Mouse (Mus musculus): ENCODE measurements around the gene Map2. TPM values are rescaled to one million over a fixed set of nuclear protein-coding genes. Genes with fewer than 3 reads are reported as not detected.

The Map2 gene
- polyA plus RNA-seq, 1 experiment from 2014 or later: 339 TPM

- H3K9ac ChIP-seq: no peak overlapping the region
- ATAC-seq (ENCODE audit: low FRiP score): no peak
- H3K36me3 ChIP-seq (replicated peaks): peaks cover 37% of the 10 kb centered on the region
- no peak overlapping the region for H3K4me3 ChIP-seq (replicated peaks)
- no peaks in the 10 kb centered on the region for H3K27me3 ChIP-seq
- H3K27ac ChIP-seq: no peak overlapping the region
- H3K4me2 ChIP-seq: no peak overlapping the region
- H3K9me3 ChIP-seq: no peaks in the 10 kb centered on the region
- H3K4me1 ChIP-seq: no peaks in the 10 kb centered on the region
Observed at GRCm38 (mm10) chr1:66430962-66431361, 255.9 kb downstream of the Map2 start.

GRCm38 (mm10) chr1:66431472-66431871 lies 256.4 kb downstream of the Map2 start:
- H3K36me3 ChIP-seq (replicated peaks): peaks cover 37% of the 10 kb centered on the region
- H3K27me3 ChIP-seq: no peaks in the 10 kb centered on the region
- ATAC-seq (ENCODE audit: low FRiP score): no peak
- 90% methylated on average over 6 of the region's 6 CpGs for WGBS
- no peaks in the 10 kb centered on the region for H3K9me3 ChIP-seq
- H3K4me3 ChIP-seq (replicated peaks): no peak overlapping the region
- no peak overlapping the region for H3K27ac ChIP-seq
- H3K4me2 ChIP-seq: no peak overlapping the region
- no peak overlapping the region for H3K9ac ChIP-seq
- H3K4me1 ChIP-seq: no peaks in the 10 kb centered on the region

DNA sequence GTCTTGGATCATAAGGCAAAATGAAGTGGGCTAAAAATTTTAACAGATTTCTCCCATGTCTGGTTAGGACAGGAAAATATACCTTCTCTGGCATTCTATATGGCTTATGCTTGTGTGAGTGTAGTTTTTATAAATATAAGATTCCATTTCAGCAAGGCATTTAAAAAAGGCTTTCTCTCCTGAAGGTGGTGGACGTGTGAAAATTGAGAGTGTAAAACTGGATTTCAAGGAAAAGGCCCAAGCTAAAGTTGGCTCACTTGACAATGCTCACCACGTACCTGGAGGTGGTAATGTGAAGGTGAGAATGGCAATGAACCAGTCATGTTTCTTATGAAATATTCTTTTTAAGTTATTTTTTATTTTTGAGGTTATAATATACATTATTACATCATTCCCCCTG lies 263.0 kb downstream of the Map2 start:
- no peak for ATAC-seq (ENCODE audit: low FRiP score)
- no peak overlapping the region for H3K27ac ChIP-seq
- no peaks in the 10 kb centered on the region for H3K27me3 ChIP-seq
- H3K9me3 ChIP-seq: no peaks in the 10 kb centered on the region
- H3K36me3 ChIP-seq (replicated peaks): peaks cover 46% of the 10 kb centered on the region
- no peak overlapping the region for H3K4me3 ChIP-seq (replicated peaks)
- H3K9ac ChIP-seq: no peak overlapping the region
- 89% methylated on average over 2 of the region's 2 CpGs for WGBS
- no peaks in the 10 kb centered on the region for H3K4me1 ChIP-seq
- no peak overlapping the region for H3K4me2 ChIP-seq

DNA sequence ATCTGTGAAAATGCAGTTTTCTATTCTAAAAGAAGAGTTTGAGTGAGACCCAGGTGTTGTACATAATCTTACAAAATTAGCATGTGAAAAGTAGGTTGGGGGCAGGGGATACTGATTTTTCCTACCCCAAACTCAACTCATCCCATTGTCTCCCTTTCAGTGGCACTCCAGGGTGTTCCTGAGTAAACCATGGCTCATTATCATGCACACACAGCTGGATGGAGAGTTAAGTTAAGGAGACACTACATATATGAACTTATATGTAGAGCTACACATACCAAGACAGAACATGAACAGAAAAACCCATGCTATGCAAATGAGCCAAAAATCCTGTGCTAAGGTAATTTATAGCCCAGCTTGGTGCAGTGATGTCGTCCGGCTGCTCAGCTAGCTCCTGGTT lies 267.8 kb downstream of the Map2 start:
- Histone ChIP-seq H3K4me1 (no peaks in the 10 kb centered on the region), H3K9ac (no peak overlapping the region), H3K36me3 (replicated peaks) (peaks cover 36% of the 10 kb centered on the region), H3K4me2 (no peak overlapping the region), H3K27me3 (no peaks in the 10 kb centered on the region), H3K4me3 (replicated peaks) (no peak overlapping the region), H3K9me3 (no peaks in the 10 kb centered on the region), H3K27ac (no peak overlapping the region)
- WGBS: 82% methylated on average over 2 of the region's 2 CpGs
- ATAC-seq (ENCODE audit: low FRiP score): no peak

DNA sequence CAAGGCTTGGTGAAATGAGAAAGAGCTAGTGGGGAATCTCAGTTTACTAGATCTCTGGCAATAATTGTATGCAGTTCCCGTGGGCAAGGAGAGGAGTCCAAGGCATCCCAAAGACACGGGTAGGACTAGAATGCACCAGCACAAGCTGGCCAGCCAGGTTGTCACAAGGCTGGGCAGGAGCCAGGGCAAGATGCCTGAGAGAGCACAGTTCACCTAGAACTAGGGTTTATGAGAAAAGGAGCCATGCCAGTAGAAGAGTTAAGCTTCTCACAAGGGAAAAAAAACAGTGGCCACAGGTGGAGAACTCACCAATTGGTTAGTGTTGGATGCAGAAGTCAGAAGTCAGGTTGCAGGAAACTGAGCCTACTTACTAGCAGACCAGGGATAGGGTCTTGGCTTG lies 274.4 kb downstream of the Map2 start:
- Histone ChIP-seq H3K4me1 (no peaks in the 10 kb centered on the region), H3K4me3 (replicated peaks) (no peak overlapping the region), H3K27ac (no peak overlapping the region), H3K4me2 (no peak overlapping the region), H3K27me3 (no peaks in the 10 kb centered on the region), H3K9ac (no peak overlapping the region), H3K9me3 (no peaks in the 10 kb centered on the region), H3K36me3 (replicated peaks) (no peaks in the 10 kb centered on the region)
- 72% methylated on average over 2 of the region's 2 CpGs for whole genome bisulfite sequencing
- ATAC-seq (ENCODE audit: low FRiP score): no peak

DNA sequence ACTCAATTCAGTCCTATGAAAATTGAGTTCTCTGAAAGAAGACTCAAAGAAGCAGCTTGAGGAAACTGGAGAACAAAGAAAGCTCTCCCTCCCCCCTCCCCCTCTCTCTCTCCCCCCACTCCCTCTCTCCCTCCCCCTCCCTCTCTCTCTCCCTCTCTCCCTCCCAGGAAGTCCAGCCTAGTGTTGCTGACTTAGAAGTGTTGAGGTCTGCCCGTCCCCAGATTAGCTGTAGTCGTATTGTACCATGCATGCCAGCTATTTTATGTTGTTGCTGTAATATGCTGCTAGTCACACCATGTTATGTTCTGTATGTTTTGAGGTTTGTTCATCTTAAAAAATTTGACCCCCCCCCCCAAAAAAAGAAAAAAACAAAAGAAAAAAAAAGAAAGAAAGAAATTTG lies 281.5 kb downstream of the Map2 start:
- WGBS: 7% methylated on average over 2 of the region's 2 CpGs
- no peak overlapping the region for H3K4me2 ChIP-seq
- no peaks in the 10 kb centered on the region for H3K36me3 ChIP-seq (replicated peaks)
- no peaks in the 10 kb centered on the region for H3K27me3 ChIP-seq
- no peak for ATAC-seq (ENCODE audit: low FRiP score)
- H3K9me3 ChIP-seq: 0 out of 2 replicates have a peak, but pooled peaks cover 3% of the 10 kb centered on the region
- no peak overlapping the region for H3K4me3 ChIP-seq (replicated peaks)
- no peaks in the 10 kb centered on the region for H3K4me1 ChIP-seq
- no peak overlapping the region for H3K27ac ChIP-seq
- H3K9ac ChIP-seq: no peak overlapping the region

DNA sequence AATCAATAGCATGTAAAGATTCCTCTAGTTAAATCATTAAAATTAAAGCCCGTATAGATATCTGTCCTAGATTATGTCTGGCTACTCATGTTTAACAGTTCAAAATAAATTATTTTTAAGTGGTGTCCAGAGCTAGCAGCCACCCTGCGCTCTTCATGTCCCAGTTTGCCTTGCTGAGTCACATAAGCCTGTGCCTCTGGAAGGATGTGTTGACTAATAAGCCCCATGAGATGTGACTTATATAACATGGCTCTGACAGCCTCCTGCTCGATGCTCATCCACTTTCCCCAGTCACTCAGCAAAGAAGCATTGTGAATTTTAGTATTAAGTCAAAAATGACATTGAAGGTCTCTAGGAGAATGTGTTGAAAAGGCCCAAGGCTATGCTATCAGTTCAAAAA lies 282.7 kb downstream of the Map2 start:
- H3K27me3 ChIP-seq: no peaks in the 10 kb centered on the region
- H3K27ac ChIP-seq: no peak overlapping the region
- no peaks in the 10 kb centered on the region for H3K4me1 ChIP-seq
- no peak overlapping the region for H3K4me3 ChIP-seq (replicated peaks)
- no peak for ATAC-seq (ENCODE audit: low FRiP score)
- 84% methylated on average over 3 of the region's 3 CpGs for WGBS
- no peak overlapping the region for H3K4me2 ChIP-seq
- no peaks in the 10 kb centered on the region for H3K36me3 ChIP-seq (replicated peaks)
- H3K9ac ChIP-seq: no peak overlapping the region
- 0 out of 2 replicates have a peak, but pooled peaks cover 3% of the 10 kb centered on the region for H3K9me3 ChIP-seq

DNA sequence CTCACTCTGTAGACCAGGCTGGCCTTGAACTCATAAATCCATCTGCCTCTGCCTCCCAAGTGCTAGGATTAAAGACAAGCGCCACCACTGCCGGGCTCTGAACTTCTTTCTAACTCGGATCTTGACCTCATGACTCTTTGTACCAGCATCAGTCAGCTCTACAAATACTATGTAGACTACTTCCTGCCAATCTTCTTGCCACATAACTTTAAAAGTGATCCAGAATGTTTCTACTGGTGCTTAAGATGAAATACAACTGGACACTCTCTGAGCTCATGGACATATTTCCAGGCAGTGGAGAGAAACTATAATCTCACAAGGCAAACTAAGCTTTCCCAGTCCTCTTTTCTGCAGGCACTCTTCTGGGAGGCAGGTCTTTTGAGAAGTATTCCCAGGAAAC lies 284.3 kb downstream of the Map2 start:
- H3K4me3 ChIP-seq (replicated peaks): no peak overlapping the region
- H3K9me3 ChIP-seq: 0 out of 2 replicates have a peak, but pooled peaks cover 3% of the 10 kb centered on the region
- no peaks in the 10 kb centered on the region for H3K4me1 ChIP-seq
- H3K9ac ChIP-seq: no peak overlapping the region
- H3K27ac ChIP-seq: no peak overlapping the region
- H3K27me3 ChIP-seq: no peaks in the 10 kb centered on the region
- H3K4me2 ChIP-seq: no peak overlapping the region
- ATAC-seq (ENCODE audit: low FRiP score): no peak
- H3K36me3 ChIP-seq (replicated peaks): no peaks in the 10 kb centered on the region
- WGBS: 68% methylated on average over 3 of the region's 3 CpGs

DNA sequence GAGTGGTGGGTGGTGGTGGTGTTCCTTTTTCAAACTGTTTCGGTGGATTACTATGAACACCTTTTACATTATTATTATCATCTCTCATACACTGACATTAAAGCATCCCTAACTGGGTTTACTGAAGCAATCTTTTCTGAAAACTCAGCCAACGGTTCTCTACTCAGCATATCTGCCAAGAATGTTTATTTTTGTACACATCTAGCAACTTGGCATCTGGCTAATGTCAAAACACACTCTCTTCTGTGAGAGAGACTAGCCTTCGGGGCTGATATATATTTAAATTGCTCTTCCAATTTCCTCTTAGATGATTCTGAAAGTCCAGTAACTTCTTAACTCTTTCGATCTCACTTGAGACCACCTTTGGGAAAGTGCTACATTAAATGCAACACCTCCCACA lies 285.8 kb downstream of the Map2 start:
- Histone ChIP-seq H3K4me3 (replicated peaks) (no peak overlapping the region), H3K9me3 (no peaks in the 10 kb centered on the region), H3K9ac (no peak overlapping the region), H3K27ac (no peak overlapping the region), H3K4me2 (no peak overlapping the region), H3K36me3 (replicated peaks) (no peaks in the 10 kb centered on the region), H3K4me1 (no peaks in the 10 kb centered on the region), H3K27me3 (no peaks in the 10 kb centered on the region)
- ATAC-seq (ENCODE audit: low FRiP score): no peak
- WGBS: 86% methylated on average over 4 of the region's 4 CpGs

DNA sequence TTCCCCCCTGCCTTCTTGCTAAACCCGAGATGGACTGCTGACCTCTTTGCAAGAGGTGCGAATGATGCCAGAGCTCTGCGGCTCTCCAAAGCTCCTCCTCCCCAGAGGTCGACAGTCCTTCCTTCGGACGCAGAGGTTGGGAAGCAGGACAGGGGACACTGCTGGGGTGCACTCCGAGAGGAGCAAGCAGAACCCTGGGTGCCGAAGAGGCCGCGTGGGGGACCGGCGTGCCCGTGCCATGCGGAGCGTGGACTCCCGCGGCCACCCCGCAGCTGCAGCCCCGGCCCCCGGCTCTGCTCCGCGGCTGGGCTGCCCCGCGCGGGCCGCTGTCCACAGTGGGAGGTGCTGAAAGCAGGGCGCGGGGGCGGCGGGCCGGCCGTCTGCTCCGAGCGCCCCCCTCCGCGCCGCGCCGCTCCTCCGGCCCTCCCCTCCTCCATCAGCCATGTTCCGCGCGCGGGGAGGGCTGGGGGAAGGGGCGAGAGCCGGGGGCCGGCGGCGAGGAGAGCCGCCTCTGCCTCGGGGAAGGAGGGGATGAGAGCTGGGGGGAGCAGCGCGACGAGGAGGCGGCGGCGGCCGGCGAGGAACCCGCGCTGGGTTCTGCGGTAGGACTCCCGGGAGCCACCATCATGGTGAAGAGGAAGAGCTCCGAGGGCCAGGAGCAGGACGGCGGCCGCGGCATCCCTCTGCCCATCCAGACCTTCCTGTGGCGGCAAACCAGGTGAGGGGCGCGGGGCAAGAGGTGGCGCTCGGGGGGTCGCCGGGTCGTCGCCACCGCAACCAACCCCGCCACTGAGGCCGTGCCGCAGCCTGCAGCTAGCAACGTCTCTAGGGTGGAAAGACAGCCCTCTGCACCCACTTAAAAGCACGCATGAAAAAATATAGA lies 293.0 kb downstream of the Map2 start, which contains the start of gene Unc80:
Unc80 (plus strand) TSS at position 547 of the 883 bp plus-strand sequence.
- peak within 1 kb of the TSS; percentile 72 for H3K4me3 ChIP-seq (replicated peaks)
- peaks cover 9% of the 10 kb centered on the region for H3K4me1 ChIP-seq
- WGBS: under 1% methylated on average over 54 of the region's 83 CpGs
- no peaks in the 10 kb centered on the region for H3K36me3 ChIP-seq (replicated peaks)
- no peaks in the 10 kb centered on the region for H3K9me3 ChIP-seq
- no peaks in the 10 kb centered on the region for H3K27me3 ChIP-seq
- peak within 1 kb of the TSS; percentile 88 for H3K4me2 ChIP-seq
- peak within 1 kb of the TSS; percentile 73 for H3K9ac ChIP-seq
- peak within 1 kb of the TSS; percentile 31; the same call in 1 of the 2 replicates for H3K27ac ChIP-seq
- ATAC-seq (ENCODE audit: low FRiP score): peak; percentile 96

DNA sequence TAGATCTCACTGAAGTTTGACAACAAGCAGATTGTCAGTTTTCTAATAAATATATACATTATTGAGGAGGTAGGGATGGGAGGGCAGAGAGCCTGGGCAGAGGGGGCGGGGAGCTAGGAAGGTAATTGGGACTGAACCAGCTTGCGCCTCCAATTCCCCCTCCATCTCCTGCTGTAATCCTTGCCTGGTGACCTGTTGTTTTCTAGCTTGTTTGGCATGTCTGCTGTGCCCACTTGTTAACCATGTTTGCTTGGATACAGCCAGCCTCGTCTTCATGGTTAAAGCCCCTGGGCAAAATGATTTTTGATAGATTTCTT lies 293.6 kb downstream of the Map2 start:
- Histone ChIP-seq H3K9me3 (no peaks in the 10 kb centered on the region), H3K27me3 (no peaks in the 10 kb centered on the region), H3K27ac (no peak overlapping the region), H3K9ac (peak overlapping the region; percentile 73), H3K4me2 (peak overlapping the region; percentile 88), H3K4me1 (peaks cover 9% of the 10 kb centered on the region), H3K4me3 (replicated peaks) (peak overlapping the region; percentile 72), H3K36me3 (replicated peaks) (no peaks in the 10 kb centered on the region)
- 8% methylated on average over 3 of the region's 3 CpGs for WGBS
- peak; percentile 56 for ATAC-seq (ENCODE audit: low FRiP score)

DNA sequence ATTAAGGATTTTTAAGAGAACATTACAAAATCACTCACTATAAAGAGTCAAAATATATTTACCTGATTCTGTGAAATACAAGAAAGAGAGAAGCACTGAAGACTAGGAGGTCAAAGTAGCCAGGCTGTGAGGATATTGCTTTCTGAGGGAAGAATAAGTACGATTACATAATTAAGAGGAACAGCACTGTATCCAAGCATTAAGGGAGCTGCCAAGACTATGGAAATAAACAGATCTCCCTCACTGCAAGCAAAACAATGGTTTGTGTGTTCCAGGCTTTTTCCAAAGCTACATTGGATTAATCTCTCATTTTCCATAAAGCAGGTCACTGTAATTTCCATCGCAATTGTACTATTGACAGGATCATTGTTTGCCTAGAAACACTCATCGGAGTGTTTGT lies 307.7 kb downstream of the Map2 start:
- no peak for ATAC-seq (ENCODE audit: low FRiP score)
- no peak overlapping the region for H3K4me2 ChIP-seq
- no peaks in the 10 kb centered on the region for H3K36me3 ChIP-seq (replicated peaks)
- no peak overlapping the region for H3K9ac ChIP-seq
- H3K9me3 ChIP-seq: no peaks in the 10 kb centered on the region
- H3K27ac ChIP-seq: no peak overlapping the region
- no peaks in the 10 kb centered on the region for H3K27me3 ChIP-seq
- 80% methylated on average over 3 of the region's 3 CpGs for WGBS
- H3K4me3 ChIP-seq (replicated peaks): no peak overlapping the region
- H3K4me1 ChIP-seq: no peaks in the 10 kb centered on the region
